Mouse (Mus musculus) right cerebral cortex, postnatal 25 days (tissue): Measurements from ENCODE around the gene Plcxd2.

Source experiments
- DNase-seq: peaks from one replicate; pipeline ENCODE4 v3.0.0; 2022

Gene Plcxd2

DNA sequence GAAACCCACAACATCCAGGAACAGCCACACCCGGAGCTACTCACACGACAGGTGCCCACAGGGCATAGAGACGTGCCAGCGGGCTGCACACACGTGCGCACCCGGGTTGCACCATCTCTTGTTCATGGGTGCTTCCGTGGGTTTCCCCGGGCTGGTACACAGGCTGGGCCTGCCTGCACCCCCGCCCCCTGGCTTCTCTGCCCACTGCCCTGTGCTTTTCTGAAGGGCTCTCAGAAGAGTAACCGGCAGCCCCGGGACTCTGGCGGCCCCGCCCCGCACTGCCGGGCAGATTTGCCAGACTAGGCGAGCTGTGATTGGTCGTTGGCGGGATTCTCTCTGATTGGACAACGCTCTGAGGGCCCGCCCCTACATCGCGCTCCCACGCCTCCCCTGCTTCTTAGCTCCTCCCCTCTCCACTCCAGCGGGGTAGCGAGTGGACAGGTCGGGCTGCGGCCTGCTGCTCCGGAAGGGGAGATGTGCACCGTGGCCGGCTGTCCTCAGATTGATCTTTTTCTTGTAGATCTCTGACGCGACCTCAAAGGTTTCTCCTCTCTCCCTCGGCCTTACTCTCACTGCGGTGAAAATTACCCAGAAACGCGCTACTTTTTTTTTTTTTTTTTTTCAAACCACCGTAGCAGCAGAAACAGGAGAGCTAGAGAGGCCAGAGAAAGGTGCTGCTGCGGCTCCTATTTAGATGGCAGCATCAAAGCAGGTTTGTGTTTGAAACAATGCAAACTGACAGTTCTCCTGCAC lies at the start of gene Plcxd2:
Gene Plcxd2 (minus strand): TSS at position 66 of the 753 bp plus-strand sequence.
- DNase-seq: peak; percentile 94

DNA sequence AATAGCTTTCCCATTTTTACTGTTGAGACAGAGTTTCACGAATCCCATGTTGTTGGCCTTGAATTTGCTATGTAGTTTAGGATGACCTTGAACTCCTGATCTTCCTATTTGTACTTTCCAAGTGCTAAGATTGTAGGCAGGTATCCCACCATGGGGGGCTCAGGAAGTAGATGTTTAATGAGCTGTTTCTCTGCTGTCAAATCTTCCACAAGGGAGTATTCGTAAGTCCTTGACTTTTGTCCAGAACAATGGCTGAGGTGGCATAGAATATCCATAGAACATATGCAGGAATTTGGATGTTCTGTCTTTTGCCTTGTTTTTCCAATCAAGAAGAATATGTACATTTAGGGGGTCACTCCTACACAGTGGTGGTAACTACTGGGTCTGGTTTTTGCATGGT lies 36.9 kb upstream of the Plcxd2 start:
- DNase-seq: no peak

DNA sequence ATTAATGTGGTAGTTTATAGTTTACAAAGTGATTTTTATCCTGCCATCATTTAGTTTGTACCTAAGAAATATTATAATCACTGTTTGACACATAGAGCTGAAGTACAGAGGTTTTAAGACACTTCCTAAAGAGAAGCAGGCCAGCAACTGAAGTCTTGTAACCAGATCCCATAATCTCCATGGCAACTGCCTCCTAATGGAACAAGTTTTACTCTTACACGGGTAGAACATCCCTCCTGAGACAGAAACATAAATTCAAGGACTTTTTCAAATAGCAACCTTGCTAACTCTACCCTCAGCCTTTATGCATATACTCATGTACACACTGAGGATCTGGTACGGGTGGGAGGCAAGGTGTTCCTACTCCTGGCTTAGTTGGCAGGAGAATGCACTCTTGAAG lies 26.2 kb upstream of the Plcxd2 start:
- DNase-seq: no peak

DNA sequence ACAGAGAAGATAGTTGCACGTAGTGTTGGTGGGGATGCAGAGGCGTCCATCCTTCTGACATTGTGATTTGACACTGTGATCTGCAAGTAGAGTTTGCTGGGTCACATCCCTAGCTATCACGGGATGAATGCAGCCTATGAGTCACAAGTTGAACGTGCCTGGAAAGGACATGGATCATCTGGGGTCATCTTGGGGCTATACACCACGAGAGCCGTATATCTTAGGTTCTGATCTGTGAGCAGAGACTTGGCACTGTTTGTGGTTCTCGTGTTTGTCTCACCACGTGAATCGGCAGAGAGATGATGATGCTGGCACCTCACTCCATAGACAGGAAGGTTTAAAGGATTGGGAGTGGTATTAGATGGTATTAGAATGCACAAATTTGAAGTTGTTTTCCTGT lies 23.9 kb upstream of the Plcxd2 start:
- DNase-seq: no peak

DNA sequence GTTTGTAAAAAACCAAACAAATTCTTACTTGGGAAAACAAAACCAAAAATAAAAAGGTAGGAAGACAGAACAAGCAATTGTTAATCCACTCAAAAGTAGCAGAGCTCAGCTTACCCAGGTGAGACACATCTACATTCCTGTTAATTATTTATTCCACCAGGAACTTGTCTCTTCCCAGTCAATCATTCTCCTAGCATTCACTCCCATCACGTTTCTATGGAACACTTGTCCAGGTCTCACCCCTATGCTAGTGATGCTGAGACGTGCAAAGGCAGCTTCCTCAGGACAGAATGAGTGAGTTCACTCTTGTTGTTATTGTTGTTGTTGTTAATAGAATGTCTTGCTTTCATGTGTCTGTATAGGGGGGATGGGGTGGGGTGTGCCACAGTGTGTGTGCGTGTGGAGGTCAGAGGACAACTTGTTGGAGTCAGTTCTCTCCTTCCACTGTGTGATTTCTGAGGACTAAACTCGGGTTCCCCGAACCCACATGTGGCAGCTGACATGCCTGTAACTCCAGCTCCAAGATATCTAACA lies 13.0 kb upstream of the Plcxd2 start:
- DNase-seq: no peak

DNA sequence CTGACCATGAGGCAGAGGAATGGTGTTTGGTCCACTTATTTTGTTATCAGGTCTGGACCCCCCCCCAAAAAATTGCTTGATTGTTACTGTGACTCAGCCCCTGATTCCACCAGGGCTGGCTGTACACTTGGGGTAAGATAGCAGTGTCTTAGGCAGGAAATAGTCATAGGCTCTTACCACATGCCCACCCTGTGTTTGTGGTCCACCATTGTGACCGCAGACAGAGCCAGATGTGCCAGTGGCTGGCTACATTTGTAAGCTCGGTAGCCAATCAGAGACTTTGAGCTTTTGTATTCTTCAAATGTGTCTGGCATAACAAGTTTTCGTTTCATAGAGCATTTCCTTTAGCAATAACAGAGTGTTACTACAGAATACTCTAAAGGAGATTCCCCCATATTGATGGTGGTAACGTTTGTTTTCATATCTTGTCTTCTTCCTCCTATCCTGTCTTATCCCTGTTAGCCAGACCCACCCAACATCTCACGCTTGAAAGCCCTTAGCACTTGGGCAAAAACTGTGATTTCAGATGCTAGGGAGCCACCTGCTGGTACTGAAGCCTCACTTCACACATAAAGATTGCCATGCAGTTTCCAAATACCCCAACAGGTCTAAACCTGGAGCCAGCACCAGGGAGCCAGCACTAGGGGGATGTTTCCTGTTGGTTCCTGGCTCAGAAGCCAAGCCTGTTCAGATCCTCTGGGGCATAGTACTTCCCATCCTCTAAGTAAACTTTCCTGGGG lies 12.3 kb upstream of the Plcxd2 start:
- peak; percentile 41 for DNase-seq

DNA sequence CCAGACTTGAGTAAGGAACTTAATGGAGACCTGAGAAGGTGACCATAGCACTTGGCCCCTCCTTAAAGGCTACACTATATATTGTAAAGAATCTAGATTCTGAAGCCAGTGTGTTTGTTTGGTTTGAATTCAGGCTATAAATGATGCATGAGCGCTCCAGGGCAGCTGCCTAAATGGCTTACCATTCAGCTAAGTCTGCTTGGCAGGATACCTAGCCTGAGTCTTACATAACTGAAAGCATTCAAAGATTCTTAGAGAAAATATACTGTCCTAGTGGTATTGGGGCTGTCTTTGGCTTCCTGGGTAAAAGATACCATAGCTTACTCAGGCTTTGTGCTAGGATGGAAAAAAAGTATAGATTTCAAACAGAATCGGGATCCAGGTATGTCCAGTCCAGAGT lies 11.3 kb upstream of the Plcxd2 start:
- DNase-seq: no peak

DNA sequence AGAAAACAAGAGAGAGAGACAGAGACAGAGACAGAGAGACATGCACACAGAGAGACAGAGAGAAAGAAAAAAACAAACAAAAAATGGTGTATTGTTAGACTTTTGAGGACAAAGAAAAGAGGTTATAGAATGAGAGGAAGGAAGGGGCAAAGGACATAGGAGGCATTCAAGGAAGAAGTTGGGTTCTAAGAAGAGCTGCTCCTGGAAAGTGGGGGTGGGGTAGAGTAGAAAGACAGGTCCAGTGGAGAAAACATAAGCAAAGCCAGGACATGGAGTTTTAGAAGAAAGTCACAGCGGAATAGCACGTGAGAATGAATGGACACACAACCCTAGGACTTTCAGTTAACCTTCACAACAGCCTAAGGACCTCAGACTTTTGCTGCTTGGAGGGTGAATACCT lies 10.4 kb upstream of the Plcxd2 start:
- no peak for DNase-seq

DNA sequence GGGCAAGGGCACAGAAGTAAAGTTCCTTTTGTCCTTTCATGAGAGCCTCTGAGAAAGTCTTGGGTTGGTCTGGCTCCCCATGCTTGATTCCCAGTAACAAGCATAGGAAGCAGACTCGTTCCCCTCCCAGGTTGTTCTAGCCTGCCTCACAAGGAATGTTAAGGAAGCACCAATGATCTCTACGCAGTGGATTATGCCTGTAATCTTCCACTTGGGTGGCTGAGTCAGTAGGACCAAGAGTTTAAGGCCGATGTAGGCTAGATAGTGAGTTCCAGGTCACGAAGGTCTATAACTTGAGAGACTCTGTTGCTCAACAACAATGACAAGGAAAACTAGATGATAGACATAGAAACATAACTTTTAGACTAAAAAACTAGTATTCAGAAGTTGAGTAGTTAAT lies 9.8 kb upstream of the Plcxd2 start:
- no peak for DNase-seq

DNA sequence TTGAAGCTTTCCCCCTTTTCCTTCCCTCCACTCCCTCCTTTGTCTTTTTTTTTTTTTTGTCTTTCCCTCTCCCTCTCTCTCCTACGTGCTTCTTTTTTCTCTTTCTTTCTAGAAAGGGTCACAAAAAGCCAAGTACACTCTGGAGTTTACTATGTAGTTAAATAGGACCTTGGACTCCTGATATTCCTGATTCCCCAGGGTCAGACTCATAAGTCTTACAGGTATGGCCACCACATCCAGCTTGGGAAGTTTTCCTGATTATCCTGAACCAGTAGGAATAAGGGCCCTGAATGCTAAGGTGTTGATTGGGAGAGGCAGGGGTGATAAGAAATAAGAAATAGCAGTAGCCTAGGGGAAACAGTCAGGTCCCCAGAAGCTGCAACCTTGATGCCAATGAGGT lies 9.3 kb upstream of the Plcxd2 start:
- DNase-seq: no peak

DNA sequence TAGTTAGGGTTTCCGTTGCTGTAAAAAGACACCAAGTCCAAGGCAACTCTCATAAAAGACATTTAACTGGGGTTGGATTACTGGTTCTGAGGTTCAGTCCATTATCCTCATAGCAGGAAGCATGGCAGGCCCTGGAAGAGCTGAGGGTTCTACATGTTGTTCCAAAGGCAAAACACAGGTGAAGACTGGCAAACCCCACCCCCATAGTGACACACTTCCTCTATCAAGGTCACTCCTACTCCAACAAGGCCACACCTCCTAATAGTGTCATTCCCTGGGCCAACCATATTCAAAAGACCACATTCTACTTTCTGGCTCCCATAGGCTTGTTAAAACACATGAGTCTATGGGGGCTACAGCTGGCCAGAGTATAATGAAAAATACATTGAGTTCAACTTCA lies 1.7 kb upstream of the Plcxd2 start:
- DNase-seq: no peak

DNA sequence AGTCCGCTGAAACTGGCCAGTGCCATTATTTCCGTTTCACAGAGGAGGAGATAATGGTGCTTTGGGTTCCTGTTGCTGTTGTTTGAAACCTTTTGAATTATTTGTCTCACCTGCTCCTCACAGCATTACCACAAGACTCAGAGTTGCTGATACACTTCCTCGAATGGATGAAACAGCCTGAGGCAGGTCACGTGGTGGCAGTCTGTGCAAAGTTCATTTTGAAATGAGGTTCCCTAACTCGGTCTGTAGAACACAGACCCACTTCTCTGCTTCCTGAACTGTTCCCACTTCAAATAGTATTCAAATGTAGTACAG lies 845 bp upstream of the Plcxd2 start:
- DNase-seq: no peak

DNA sequence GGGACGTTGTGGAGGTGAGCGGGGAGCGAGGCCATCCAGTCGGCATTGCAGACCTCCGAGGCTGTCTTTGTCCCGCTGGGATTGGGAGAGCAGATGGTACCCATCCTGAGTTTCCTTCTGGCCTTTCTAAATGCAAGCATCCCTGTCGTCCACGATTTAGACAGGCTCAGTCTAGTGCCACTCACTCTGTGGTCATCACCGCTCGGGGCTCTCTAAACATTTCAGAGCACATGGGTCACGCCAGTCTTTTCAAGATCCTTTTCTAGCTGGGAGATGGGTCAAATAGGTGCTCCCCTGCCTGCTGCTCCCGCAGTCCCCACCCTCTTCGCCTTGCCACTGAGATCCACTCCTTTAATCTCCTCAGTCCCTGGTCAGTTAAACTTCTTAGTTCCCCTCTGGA lies 301 bp downstream of the Plcxd2 start:
- DNase-seq: no peak

DNA sequence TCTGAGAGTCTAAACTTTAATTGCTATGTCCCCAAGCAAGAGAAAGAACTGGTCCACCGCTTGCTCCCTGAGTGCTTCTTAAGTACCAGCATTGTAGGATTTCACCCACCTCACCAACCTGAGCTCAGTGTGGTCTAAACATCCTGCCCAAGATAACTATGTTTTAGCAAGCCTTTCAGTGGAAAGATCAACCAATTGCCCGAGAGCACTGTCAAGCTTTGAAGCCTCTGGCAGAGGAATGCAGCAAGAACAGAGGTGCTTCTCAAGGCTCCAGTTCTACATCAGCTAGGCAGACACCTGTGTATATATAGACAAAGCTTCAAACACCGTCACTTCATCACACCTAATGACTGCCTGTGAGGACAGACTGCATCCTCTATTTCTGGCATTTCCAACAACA lies 1.3 kb downstream of the Plcxd2 start:
- no peak for DNase-seq

DNA sequence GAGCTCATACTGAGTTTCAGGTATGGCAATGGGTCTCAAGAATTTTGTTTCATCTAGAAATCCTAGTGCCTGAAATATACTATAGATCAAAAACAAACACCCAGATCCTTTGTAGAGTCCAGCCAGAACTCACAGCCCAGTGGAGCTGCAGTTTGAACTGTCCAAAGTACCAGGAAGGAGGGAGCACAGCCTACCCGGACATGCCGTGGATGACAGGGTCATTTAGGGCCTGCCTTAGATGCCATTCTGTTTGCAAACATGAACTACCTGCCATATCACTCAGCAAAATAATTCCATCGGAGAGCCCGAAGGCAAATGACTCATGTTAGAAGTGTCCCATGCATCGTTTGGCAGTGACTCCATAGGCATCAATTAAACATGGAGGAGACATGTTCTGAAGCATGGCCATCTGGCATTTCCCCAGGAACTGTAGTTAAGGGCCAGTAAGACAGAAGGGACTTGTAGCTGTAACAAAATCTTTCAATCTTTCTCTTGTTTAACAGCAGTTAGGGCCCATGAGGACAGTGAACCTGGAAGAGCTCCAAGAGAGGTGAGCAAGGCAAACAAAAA lies 1.9 kb downstream of the Plcxd2 start:
- DNase-seq: no peak

DNA sequence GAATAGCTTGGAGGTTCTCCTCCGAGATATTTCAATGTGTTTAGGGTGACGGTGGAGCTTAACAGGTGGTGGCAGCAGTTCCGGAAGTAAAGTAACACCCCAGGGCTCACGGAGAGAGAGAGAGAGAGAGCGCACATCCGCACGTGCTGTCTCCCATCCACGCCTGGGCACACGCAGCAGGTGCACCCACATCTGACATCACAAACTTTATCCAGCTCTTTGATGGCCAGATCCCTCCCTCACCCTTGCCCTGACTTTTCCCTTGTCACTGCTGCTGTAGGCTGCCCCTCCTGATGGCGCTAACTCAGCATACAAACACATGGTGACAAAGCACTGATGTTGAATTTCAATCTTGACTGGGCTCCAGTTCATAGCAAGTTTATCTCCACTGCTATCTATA lies 3.8 kb downstream of the Plcxd2 start:
- DNase-seq: no peak

DNA sequence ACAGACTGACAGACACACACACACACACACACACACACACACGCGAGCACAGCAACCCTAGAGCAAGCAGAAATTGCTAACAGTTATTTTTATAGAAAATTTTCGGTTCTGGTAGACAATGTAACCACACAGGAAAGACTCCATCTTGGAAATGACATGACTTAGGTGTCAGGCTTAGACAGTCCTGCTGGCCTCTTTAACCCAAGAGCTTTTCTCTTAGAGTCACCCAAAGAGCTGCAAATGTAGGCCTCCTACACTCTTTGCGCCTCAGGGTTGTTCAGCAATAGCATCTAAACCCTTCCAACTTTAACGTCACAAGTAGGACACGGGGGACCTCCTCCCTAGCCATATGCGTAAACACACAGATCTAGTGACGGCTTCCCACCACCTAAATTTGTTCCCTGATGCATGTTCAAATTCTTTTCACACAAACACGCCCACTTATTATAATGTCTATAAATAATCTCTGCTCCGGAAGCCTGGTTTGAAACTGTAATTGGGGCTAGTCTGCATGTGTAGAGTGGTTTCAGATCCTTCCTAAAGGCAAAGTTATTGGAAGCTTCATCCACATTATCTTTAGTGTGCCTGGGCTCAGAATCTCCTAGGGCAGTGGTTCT lies 8.4 kb downstream of the Plcxd2 start:
- no peak for DNase-seq

DNA sequence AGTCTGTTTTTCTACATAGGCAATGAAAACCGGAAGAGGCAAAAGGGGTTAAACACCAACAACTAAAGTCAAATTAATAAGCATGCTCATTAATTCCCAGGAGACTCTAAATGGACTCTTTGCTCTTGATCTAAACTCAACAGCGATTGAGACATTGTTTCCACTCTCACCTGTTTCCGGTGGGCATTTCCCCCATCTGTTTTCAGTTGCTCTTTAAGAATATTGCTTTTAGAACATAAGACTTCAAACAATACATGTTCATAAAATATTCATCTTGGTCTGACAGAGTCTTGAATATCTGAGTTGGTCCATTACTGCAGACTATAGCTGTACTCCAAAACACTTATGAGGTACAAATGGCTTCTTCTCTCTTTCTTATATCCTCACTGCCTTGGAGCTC lies 9.0 kb downstream of the Plcxd2 start:
- DNase-seq: no peak

DNA sequence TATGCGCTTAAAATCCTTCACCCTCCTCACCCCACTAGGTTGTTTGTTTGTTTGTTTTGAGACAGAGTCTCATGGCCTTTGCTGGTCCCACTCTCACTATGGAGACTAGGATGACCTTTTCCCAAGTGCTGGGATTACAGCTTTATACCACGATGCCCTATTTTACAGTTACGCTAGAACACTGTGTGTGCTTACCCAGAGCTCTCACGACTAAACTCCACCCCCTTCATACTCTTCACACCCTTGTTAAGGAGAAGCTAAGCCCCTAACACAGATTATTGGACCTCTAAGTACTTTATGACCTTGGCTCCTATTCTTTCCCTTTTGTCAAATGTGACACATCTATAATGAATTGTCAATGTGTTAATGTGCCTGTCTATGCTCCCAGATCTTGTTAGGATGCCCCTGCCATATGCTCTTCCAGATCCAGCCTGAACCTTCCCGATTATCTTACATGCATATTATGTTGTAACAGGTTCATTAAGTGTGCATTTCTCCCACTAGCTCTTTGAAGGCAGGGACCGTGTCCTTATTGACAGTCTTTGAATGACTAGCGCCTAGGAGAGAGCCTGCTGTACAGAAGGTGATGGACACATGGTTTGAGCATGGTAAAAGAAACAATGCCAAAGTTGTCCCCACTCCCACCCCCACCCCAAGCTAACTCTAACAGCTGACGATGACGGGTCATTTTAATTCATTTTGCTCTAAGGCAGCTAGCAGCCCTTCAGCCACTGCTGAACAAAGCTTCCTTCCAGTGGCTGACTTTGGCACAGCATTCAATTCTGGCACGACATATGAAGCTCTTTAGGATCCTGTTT lies 10.4 kb downstream of the Plcxd2 start:
- no peak for DNase-seq

DNA sequence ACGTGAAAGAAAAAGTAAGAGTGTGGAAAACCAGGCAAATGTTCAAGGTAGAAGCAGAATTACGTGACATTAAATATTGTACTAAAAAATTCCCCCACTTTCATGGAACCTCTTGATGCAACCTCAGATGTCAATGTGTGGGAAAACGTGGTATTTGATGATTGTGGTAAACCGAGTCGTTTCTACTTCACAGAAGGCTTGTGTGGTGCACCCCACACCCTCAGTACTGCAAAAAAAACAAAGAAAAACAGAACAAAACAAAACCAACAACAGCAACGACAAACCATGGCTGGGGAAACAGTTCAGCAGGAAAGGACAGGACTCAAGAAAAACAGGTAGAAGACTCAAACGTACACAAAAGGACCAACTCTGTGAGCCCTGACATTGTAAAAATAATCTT lies 11.8 kb downstream of the Plcxd2 start:
- no peak for DNase-seq

DNA sequence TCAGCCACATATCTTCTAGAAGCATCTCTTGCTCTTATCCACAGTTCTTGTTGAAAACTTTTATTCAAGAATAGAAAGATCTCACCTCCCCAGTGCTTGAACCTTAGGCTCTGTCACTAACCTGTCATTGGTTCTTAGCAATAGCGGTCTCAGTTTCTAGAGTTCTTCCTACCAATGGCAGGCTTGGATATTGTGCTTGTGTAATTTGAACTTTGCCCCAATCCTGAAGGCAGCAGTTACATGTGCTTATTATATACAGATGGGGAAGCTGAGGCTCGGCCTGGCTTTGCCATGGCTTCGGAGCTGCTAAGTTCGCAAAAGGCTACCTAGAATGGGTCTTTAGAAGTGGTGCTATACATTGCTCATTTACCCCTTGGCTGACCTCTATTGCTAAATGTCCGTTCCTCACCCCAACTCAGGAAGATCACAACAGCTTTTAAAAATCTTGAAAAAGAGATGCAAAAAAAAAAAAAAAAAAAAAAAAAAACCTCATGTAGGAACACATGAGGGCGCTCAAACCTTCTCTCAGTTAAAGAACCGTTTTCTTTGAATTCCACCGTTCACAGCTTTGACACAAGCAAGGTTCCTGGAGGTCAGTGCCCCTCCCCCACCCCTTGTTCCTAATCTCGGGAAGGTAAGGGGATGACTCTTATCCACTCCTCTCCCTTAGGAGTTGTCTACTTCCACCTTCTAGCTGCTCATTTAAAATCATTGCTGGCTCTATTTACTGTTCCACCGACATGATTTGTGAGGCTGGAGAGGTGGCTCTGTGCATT lies 18.9 kb downstream of the Plcxd2 start:
- no peak for DNase-seq

DNA sequence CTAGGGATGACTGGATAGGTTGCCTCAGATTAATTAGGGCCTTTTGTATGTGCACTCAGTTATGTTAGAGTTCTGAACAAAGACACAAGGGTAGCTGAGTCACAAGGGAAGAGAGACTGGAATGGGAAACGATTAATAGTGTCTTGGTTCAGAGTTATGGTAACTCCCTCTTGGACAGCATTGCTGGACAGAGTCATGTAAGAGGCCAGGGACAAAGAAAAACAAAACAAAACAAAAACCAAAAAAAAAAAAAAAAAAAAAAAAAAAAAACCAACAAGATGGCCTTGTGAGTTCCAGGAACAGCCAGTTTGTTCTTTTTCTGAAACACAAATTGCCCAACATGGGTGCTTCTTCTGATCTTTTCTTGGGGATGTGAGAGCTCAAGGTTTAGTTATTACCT lies 23.8 kb downstream of the Plcxd2 start:
- no peak for DNase-seq
